Mouse (Mus musculus): ENCODE measurements around the gene Fam187b.

Fam187b gene

GRCm38 (mm10) chr7:30958866-30959487 is 14.6 kb upstream of the Fam187b start:
- peak; percentile 19 for DNase-seq

GRCm38 (mm10) chr7:30959786-30960349 is 13.7 kb upstream of the Fam187b start:
- DNase-seq = peak; percentile 9

GRCm38 (mm10) chr7:30962862-30963261 is 10.7 kb upstream of the Fam187b start:
- no peak for DNase-seq

- DNase-seq = no peak
Observed at GRCm38 (mm10) chr7:30964366-30964765, 9.2 kb upstream of the Fam187b start.

- DNase-seq = peak; percentile 16
Observed at GRCm38 (mm10) chr7:30965677-30966076, 7.9 kb upstream of the Fam187b start.

- DNase-seq = peak; percentile 13
Observed at GRCm38 (mm10) chr7:30966657-30967056, 6.9 kb upstream of the Fam187b start.

- DNase-seq = peak; percentile 16
Observed at GRCm38 (mm10) chr7:30968611-30969010, 5.0 kb upstream of the Fam187b start.

DNA sequence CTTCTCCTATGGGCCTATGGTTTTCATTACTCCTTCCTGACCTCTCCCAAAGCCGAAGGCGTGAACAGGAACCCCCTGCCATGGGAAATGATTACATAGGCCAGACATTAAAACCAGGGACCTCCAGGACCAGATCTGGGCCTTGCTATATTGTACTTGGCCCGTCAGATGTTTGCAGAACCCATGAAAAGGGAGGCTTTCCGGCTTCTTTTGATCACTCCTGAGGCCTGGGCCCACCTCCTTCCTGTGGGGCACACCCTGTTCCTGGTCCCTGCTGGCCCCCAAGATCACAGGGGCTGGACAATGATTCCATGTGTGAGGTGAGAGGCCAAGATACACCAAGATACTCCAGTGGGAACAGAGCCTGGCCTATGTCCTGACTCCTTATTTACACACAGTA is 4.4 kb upstream of the Fam187b start:
- no peak for DNase-seq

DNA sequence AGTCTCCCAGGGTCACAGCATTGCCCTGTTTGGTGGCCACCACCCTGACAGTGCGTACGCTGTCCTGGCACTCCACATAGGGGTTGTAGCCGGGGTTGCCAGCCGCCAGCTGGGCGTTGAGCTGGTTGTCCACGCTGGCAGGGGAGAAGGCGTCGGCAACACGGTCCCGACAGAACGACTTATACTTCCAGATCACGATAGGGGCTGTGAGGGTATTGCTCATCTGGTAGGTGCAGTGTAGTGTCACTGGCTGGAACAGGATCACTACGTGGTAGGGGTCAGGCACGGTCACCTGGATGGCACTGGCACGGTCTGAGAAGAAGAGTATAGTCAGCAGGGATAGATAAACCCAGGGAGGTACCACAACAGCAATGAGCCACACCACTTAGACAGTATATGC is 1.7 kb upstream of the Fam187b start:
- no peak for DNase-seq

DNA sequence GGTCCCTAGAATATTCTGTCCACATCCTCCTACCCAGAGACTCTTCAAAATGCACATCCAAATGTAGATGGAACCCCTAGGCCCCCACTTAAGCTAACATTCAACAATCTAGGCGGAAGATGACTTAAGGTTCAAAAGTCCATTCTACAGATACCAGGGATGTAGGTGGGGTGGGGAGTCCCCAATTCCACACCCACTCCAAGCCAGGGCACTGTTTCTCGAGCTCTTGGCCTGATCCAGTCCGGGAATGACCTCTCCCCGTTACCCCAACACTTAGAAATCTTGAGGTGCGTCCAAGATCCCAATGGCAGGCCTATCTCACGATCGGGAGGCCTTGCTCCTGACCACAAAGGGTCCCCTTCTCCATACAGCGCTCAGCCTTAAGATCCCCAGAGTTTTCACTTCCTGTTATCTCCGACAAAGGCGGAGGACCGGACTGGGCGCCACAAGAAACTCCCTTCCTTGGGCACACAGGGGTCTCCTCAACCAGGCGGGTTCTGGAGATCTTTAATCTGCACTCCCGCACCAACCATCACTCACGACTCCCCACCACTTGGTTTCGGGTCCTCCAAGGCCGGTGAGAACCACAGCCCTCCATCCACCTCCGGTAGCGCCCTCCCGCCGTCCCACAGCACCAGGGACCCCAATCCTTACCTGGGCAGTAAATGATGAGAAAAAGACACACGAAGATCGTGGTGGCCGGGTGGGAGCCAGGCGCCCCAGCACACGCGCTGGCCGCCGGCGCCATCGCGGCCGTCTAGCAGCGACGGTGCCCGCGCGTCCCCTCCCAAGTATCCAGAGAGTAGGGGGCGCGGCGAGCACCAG is 952 bp upstream of the Fam187b start:
- DNase-seq = no peak

- DNase-seq = no peak
Observed at GRCm38 (mm10) chr7:30973251-30973500, 414 bp upstream of the Fam187b start, which contains the start of gene Lsr. TSS of gene Lsr (minus strand) at chr7:30973464.

DNA sequence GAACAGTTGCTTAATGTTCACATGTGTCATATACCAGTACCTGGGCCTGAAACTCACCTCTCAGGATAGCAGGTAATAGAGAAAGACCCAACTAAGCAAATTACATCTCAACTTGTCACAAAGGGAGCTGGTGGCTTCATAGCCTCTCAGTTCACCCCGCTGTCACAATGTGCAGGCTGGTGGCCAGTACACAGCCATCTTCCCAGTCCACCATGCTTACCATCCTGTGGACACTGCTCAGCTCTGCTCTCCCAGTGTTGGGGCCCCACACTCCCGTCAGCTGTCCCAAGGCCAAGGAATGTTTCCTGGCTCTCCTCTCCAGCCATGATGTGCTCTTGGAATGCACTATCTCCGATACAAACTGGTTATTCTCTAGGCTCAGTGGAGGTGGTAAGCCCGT is 8.1 kb downstream of the Fam187b start:
- no peak for DNase-seq

GRCm38 (mm10) chr7:30985357-30985756 is 11.8 kb downstream of the Fam187b start:
- DNase-seq = no peak

- DNase-seq = no peak
Observed at GRCm38 (mm10) chr7:30988519-30989162, 15.1 kb downstream of the Fam187b start.

DNA sequence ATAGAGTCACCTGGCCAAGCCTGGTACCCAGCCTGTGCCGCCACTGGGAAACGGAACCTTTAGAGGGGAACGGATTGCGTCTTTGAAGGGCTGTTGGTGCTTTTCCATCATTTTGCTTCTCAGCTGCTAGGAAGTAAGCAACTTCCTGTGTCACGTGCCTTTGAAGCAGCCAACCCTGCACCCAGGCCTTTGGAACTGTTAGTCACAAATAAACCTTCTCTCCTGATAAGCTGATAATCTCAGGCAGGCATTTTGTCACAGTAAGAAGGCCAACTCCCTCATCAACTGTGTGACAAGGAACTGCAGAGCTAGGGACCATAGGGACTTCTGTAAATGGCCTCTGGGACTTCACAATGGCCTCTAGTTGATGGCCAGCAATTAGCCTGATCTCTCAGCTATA is 18.6 kb downstream of the Fam187b start:
- DNase-seq = no peak

DNA sequence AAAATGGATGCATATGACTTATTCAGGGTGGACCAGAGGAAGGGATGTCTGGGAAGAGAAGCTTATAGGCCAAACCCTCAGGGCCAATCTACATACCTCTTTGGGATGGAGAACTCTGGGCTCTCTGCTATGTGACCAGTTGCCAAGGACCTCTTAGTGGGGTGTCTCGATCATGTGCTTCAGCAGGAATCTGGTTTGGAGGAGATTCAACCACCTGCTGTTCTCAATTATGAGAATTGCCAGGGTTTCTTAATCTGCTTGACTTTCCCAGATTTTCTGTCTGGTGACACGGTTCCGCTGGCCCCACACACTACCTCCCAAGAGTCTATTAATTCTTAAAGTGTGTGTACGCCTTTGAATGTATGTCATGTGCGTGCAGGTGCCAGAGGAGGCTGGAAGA is 20.4 kb downstream of the Fam187b start:
- DNase-seq = no peak

DNA sequence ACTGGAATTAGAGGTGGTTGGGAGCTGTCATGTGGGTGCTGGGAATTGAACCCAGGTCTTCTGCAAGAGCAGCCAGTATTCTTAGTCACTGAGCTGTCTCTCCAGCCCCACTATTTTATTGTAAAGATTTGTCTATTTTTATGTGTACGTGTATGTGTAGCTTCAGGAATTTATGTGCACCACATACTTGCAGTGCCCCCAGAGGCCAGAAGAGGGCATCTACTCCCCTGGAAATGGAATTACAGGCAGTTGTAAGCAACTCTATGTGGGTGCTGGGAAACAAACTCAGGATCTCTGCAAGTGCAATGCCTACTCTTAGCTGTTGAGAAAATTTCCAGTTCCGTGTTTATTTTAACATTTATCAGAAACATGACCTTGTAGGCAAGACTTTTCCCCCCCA is 22.9 kb downstream of the Fam187b start:
- DNase-seq = peak; percentile 32

DNA sequence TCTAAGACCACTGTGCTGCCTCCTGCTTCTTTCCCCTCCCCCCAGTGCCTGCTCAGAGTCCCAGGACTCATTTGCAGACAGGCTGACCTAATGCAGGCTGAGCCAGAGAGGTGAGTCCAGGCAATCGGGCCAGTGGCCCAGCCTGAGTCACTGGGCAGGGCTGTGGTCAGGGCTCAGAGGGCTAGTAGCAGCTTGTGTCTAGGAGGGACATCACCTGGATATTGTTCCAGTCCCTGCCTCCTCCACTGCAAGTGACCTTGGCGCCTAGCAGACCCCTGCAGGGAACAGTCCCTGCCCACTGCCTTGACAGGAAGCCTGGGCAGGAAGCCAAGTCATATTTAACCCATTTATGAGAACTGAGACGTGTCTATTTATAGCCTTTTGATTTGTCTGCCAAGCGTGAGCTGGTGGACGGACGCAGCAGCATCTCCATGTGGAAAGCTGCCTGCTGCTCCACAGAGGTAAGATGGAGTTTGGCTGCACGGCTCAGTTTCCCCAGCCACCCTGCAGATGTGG is 27.0 kb downstream of the Fam187b start:
- peak; percentile 39 for DNase-seq

DNA sequence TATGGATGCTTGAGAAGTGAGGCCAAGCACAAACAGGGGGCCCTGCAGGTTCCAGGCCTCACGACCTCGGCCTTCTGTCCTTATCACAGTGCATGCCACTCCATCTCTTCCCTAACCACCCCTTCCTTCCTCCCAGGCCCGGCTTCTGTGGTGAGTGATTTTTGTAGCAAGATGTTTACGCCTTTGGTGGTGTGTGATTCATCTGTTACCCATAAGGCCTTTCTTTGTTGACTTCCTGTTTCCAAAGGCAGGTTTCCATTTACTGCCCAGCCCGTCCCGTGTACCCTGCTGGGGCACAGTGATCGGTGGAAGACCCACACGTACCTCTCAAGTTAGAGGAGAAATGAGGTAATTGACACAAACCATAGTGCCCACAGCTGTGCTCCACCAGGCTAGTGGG is 29.1 kb downstream of the Fam187b start:
- DNase-seq = peak; percentile 34

- DNase-seq = no peak
Observed at GRCm38 (mm10) chr7:31007775-31008174, 34.2 kb downstream of the Fam187b start.

- no peak for DNase-seq
Observed at GRCm38 (mm10) chr7:31008175-31008574, 34.6 kb downstream of the Fam187b start.

- no peak for DNase-seq
Observed at GRCm38 (mm10) chr7:31008889-31009288, 35.3 kb downstream of the Fam187b start.

DNA sequence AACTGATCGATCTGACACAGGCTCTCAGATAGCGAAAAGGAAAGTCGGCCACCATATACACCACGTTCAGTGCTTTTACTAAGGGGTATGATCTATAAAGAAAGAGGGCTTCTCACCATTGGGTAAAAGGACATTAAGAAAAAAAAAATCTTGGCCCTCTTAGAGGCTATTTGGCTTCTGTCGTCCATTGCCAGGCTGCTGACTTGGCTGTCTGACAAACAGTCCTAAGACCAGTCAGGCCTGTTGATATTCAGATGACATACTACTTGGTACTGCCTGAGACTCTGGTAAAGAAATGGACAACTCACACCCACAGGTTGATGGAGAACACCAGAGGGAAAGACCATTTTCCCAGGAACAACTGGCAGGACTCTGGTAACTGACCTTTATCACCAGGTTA is 39.4 kb downstream of the Fam187b start:
- no peak for DNase-seq
